Mouse (Mus musculus) ovary, postnatal 36 days (tissue): Measurements from ENCODE around the gene Arnt.
A peak's percentile ranks its signal among the peaks of the same experiment; 100 is the strongest.

Experiments
- DNase-seq: peaks from one replicate; pipeline ENCODE4 v3.0.0; 2022; ENCODE audit warnings: low spot score, mixed read lengths

The Arnt gene

DNA sequence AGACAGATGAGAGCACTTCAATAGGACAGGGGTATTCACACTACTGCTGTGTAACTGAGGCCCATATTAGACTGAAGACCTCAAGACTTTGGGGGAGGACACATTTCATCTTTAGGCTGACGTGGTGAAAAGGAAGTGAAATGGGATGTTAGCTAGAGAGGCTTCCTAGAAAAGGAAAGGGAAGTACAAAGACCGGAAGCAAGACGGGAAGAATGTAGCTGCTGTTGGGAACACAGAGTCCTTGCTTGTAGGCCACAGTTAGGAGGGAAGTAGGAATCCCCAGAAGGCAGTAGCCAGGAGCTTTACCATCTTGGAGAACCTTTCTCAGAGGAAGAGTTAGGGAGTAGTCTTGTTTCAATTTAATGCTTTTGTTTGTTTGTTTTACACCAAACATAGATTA is 23.6 kb downstream of the Arnt start:
- no peak for DNase-seq

DNA sequence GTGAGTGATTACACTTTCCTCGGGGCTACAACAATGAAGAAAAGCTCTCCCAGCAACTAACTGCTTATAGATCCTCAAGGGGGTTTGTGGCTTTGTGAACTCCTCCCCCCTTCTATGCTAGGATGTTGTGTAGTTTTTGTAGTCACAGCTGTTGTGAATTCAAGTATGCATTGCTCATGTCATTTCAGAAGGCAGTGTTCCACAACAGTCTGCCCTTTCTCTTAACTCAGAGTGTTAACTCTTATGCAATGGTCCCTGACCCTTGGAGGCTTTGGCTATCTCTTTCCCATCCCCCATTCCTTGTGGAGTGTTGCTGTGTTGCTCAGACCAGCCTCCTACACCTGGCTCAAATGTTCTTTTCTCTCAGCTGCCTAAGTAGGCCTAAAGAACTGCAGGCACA is 25.2 kb downstream of the Arnt start:
- no peak for DNase-seq

DNA sequence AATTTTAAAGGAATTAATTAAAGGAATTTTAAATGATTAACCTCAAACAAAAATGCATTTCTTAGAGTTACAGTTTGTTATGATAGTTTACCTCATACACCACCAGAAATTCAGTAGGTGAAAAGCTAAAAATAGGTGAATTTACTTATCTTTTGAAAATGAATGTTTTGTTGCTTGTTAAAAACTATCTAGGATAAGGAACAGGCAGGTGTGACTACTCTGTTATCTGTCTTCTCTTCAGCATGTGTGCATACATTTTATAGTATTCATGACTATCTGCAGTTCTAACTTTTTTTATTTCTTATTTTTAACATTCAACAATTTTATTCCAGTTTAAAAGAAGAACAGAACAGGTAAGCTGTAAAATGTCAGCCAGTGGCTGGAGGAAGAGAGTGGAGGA is 29.7 kb downstream of the Arnt start:
- DNase-seq: no peak

DNA sequence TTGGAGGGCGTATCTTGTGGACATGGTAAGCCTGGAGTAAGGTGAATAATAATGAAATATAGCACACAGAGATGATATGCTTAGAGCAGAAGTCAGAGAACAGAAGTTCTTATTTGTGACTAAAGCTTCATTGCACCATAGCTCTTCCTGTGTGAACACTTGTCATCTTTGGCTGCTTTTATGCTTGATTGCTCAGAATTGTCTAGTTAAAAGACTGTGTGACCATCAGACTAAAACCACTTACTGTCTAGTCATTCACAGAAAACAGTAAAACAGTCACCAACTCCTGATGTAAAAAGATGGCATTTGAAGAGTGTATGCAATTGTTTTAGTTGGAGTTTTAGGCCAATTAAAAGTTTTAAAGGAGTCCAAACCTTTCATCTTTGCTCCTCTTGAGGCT is 44.8 kb downstream of the Arnt start:
- no peak for DNase-seq

DNA sequence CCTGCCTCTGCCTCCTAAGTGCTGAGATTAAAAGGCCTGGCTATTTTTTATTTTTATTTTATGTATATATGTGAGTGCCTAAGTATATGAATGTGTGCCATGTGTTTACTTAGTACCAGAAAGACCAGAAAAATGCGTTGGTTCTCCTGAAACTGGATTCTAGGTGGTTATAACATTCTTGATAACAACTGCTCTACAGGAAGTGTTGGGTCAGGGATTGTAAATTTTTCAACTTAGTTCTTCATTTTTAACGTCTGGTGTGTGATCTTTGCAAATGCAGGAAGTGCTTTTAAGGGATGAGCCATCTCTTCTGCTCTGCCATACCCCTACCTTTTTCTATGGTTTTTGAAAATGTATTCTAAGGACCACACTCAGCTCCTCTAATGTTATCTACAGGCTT is 52.2 kb downstream of the Arnt start:
- DNase-seq: no peak

DNA sequence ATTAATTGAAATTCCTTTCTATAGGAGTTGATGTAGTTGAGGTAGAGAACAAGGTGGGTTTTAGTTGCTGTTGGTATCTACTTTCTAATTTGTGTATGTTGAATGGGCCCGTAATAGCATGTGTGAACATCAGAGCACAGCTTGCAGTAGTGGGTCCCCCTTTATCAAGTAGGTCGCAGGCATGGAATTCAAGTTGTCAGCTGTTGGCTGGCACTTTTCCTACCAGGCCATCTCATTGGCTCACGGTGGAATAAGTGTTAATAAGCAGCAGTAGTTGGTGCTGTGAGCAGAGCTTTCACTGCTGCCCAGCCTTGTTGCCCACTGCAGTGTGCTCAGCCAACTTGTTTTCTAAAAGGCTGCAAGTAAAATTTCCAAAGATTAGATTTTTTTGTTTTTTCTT is 54.5 kb downstream of the Arnt start:
- DNase-seq: no peak

DNA sequence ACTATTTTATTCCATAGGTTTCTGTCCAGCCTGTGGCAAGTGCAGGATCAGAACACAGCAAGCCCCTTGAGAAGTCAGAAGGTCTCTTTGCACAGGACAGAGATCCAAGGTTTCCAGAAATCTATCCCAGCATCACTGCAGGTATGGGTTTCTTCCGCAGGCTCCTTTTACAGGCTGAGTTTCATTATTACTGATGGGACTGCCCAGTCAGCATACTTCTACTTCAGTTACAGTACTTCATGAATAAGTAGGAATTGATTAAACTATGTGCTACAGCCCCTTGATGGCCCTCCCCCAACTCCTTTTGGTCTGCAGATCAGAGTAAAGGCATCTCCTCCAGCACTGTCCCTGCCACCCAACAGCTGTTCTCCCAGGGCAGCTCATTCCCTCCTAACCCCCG is 56.0 kb downstream of the Arnt start:
- DNase-seq: no peak

DNA sequence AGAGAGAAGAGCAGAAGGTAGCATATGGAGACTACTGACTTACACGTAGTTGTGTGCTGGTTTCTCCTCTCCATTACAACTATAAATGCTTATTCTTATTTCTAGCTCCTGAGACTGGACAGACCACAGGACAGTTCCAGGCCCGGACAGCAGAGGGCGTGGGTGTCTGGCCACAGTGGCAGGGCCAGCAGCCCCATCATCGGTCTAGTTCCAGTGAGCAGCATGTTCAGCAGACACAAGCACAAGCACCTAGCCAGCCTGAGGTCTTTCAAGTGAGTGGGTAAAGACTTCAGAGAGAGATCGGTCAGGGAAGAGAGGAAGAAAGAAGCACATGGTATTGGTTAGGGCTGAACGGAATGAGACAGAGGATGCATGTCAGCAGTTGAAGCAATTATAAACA is 60.2 kb downstream of the Arnt start:
- peak; percentile 47 for DNase-seq

DNA sequence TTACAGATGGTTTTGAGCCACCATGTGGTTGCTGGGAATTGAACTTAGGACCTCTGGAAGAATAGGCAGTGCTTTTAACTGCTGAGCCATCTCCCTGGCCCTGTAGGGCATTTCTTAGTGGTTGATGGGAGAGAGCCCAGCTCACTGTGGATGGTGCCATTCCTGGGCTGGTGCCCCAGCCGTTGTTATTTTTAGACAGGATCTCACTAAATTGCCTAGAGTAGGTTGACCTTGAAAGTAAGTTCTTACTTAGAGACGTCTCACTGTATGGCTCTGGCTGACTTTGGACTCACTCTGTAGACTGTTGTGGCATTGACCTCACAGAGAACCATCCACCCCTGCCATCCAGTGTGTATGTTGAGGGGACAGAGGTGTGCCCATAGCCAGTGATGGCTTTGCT is 64.0 kb downstream of the Arnt start:
- DNase-seq: no peak

DNA sequence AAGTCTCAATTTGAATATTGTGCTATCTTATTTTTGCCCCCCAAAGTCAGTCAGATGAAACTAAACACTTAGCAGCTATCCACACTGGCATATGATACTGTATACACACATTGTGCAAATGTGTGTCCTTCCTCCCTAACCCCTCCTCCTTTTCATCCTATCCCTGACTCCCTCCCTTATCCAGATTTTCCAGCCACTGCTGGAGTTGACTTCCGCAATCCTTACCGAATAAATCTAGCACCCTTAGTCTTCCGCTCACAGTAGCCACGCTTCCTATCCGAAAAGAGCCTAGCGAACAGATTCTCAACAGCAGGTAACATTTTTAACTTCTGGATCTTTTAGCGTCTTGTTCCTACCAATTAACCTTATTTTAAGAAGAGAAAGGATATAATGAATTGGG is 64.8 kb downstream of the Arnt start, which contains the start of gene Ctsk:
Ctsk (plus strand) TSS at position 233 of the 400 bp plus-strand sequence.
- no peak for DNase-seq

DNA sequence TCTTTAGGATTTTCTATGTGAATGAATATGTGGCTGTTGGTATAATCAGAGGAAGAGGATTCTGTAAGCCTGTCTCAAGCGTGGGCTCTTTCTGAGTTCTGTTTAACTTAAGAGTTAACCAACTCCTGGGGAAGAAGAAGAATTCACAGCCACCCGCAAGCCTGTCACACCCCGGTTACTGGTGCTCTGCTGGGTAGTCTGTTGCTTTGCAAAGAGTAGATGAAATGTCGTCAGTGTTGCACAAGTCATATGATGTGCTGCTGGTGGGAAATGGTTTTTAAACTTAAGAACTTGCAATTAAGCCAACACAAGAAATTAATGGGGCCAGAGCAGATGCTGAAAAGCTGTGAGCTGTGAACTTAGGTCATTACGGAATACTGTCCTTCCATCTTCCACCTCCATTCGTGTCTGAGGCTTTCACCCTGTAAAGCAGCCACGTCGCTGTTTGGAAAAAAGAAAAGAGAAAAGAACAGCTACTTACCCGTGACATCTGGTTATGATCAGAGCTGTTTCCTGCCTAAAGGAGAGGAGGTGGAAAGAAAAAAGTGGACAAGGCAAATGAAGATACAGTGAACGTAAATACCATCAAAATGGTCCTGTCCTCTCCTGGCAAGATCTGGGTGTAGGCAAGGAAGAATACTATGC is 65.4 kb downstream of the Arnt start:
- no peak for DNase-seq

DNA sequence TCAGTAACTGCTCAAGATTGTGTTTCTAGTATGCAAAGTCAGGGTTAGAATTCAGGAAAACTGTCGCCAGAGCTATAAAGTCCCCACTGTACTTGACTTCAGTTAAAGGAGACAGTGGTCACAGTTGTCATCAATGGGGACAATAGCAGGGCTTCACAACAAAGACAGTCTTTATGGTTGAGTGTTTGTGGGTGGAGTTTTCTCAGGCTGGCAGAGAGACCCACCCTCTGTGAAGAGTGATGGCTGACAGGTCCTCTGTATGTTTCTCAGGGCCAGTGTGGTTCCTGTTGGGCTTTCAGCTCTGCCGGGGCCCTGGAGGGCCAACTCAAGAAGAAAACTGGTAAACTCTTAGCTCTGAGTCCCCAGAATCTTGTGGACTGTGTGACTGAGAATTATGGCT is 68.1 kb downstream of the Arnt start:
- no peak for DNase-seq

DNA sequence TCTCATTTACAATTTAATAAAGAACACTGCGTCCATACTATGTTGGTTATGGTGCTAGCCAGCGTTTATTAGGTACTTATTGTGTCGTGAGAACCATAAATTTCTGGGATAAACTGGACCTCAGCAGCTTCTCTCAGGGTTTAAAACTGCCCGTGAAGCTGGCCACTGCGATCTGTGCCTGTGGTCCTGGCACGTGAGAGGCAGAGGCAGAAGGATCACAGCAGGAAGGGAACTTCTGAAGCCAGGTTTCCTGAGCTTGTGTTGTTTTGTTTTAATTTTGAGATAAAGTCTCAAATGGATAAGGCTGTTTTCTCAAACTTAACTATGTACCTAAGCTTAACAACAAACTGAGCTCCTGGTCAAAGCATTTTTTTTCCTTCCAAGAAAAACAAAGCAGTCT is 75.2 kb downstream of the Arnt start:
- DNase-seq: no peak

DNA sequence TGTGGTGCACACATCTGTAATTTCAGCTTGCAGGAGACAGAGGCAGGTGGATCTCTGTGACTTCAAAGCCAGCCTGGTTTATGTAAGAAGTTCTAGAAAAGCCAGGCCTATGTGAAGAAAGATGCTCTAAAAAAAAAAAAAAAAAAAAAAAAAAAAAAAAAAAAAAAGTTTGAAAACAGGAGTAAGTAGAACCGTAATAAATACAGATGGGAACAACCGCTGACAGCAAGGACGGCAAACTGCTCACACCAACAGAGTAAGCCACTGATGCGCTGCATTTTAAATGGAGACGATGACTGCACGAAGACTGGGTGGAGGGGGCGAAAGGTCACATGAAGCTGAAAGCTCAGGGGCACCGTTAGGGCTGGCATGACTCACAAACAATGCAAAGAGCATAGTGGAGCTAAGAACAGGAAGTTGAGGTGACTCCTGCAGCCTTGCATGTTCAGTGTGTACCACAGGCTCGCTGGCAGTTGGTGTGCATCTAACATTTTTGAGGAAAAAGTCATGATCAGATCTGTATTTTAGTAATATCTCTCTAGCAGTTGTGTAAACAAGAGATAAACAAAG is 77.5 kb downstream of the Arnt start:
- DNase-seq: no peak

DNA sequence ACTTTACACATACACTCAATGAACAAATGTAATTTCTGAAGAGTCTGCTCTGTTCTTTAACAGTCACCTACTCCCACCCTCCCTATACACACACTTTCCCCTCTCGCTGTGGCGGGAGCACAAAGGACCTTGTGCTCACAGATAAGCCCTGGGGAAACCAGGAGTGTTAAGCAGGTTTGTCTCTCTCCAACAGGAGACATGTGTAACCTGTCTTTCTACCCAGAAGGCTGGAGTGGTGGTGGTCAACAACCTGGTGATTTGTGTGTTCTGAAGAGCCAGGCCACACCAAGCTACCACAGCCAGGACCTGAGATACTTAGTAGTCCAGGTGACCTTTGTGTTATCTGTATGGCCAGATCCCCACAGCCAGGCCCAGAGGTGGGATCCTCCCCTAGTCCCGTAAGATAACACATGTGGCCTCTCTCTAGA is 82.4 kb downstream of the Arnt start:
- DNase-seq: no peak

DNA sequence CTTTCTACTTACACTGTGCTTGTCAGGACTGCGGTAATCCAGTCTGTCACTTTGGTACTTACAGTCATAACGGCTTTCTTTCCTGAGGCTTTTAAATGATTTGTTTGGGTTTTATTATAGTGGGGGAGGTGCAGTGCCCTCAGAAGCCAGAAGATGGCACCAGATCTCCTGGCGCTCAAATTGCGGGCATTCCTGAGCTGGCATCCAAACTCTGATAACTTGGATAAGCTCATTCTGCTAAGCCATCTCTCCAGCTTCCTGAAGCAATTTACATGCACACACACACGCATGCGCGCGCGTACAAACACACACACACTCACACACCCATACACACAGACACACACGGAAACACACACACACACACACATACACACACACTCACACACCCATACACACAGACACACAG is 83.3 kb downstream of the Arnt start:
- peak; percentile 59 for DNase-seq

DNA sequence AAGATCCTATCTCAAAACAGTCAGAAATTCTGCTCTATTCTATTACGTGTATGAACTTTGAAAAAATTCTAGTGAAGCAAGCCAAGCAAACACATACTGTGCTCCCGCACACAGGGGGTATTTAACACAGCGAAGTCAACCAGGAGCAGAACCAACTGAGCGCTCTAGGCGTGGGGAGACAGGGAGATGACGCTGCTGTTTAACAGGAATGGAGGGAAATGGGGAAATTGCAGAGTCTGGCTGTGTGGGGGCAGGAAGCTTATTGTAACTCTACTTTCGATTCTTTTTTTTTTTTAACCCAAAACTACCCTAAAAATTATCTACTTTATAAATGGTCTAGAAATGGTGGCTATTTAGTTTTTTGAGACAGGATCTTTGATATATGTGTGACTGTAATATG is 84.7 kb downstream of the Arnt start:
- no peak for DNase-seq

DNA sequence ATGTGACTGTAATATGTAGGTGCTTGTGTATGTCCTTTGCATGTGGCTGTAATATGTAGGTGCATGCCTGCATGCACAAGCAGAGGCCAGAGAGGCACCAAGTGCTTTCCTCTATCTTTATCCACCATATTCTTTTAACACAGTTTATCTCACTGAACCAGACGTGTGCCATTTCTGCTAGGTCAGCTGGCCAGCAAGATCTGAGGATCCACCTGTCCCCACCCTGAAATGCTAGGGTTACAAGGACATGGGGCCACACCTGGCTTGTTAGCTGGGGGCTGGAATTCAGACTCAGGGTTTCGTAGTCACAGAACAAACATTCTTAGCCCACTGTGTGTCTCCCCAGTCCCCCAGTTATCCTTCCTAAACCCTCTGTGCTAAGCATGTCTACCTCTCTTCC is 85.1 kb downstream of the Arnt start:
- DNase-seq: no peak

DNA sequence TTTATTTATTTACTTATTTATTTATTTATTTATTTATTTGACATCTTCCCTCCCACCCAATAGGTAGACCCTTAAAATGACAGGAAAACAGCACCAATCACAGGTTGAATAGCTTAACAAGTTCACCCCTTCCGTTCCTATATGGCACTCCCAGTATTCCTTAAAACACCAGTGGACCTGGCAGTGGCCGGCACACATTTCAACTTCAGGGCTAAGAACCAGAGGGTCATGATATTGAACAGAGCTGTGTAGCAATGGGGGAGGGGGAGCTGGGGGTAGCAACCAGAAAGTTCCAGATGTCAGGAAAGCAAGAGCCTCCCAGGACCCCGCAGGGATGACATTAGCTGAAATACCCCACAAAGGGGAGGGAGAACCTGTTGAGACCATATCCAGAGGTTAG is 85.9 kb downstream of the Arnt start:
- no peak for DNase-seq

DNA sequence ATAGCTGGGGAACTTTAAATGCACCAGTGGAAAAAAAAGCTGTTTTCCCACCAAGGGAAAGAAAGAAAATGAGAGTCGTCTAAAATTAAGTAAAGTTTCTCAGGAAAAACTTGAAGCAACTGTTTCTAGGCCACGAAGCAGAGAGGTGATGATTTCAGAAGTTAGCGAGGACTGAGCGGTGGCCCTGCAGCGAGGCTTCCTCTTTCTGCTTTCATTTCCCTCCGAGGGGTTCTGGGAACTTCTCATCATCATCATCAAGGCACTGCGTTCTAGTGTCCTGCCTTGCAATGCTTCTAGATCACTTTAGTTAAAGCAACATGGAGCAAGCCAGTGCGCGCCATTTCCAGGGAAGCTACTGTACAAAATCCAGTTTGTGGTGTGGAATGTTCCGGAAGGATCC is 87.0 kb downstream of the Arnt start:
- no peak for DNase-seq

DNA sequence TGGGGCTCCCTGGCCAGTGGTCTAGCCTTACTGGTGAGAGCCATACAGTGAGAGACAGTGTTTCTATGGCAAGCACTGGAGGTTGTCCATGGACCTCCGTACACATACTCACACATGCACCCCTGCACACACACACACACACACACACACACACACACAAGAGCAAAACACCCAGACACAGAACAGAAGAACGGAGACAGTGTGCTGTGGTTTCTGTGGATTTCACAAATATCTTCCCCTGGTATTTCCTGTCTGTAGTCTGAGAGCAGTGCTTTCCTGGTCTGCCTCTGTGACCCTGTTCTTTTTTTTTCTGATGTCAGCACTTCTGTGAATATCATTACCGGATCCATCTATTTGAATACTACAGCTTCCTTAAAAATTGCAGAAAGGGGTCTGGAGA is 89.5 kb downstream of the Arnt start:
- no peak for DNase-seq

DNA sequence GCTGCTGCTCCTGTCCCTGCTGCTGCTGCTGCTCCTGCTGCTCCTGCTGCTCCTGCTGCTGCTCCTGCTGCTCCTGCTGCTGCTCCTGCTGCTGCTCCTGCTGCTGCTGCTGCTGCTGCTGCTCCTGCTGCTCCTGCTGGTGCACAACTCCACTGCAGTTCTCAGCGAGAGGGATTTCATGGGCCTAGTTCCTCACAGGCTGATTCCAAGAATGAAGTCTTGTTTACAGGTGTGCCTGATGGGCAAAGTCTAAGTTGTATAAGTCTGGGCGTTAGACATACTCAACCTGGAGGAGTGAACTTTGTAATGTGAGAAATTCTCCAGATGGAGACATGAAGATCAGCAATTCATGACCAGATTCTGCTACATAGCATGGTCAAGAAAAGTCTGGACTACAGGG is 90.5 kb downstream of the Arnt start:
- DNase-seq: no peak

DNA sequence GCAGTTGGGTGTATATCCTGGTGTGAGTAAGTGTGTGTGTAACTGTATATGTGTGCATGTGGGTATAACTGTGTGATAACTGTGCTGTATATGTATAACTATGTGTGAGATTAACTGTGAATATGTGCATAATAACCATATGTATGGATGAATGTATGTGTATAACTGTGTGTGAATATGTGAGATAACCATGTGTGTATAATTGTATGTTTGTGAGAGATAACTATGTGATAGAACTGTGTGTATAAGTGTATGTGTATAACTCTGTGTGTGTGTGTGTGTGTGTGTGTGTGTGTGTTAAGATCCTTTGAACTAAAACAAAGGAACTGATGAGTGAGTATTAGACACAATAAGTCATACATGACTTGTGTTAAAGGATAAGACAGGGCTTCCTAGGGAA is 91.9 kb downstream of the Arnt start:
- no peak for DNase-seq

DNA sequence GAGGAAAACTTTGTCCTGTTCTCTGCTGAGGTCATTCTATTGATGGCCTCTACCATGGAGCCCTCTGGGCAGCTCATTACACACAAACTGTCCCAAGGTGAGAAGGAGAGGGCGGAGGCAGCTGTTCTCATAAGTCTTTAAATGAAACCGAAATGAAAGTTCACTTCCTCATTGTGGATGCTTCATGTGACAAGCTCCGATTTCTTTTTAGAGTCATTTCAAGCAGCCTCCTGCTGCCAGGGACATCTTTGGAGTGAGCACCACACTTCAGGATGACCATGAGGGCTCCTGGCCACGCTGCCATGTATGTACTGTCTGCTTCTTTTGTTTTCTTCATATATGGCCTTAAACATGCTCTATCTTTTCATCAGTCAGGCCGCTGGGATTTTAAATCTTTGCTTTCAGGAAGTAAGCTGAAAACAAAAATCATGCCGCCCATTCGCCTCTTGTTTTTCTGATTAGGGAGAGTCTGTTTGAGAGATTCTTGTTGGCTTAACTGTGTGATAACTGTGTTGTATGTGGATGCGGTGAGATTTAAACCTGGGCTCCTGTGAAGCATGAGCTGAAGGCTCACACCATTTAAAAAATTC is 92.5 kb downstream of the Arnt start, which contains the start of gene Ctss:
Ctss (plus strand) TSS at position 165 of the 590 bp plus-strand sequence.
- DNase-seq: no peak
